Mouse (Mus musculus) embryonic fibroblast, embryonic 13.5 days (primary cell): ENCODE measurements at regions not wholly inside any gene's neighbourhood (a gene's known extent, or its start where the extent isn't known, plus 50 kb on each side); places are given as distances from the start of the nearest gene placed in this dataset.

Experiments
- CTCF ChIP-seq: IDR thresholded peaks from 2 replicates; pipeline ENCODE4 v1.5.1; 2011; ENCODE audit warnings: mild to moderate bottlenecking, control low read depth, low read length, moderate library complexity, borderline replicate concordance; ENCODE audit not compliant: insufficient read depth
- POLR2A ChIP-seq: IDR thresholded peaks from 2 replicates; pipeline ENCODE4 v1.6.1; 2011; ENCODE audit warnings: low read depth, mild to moderate bottlenecking, control low read depth, low read length, moderate library complexity

DNA sequence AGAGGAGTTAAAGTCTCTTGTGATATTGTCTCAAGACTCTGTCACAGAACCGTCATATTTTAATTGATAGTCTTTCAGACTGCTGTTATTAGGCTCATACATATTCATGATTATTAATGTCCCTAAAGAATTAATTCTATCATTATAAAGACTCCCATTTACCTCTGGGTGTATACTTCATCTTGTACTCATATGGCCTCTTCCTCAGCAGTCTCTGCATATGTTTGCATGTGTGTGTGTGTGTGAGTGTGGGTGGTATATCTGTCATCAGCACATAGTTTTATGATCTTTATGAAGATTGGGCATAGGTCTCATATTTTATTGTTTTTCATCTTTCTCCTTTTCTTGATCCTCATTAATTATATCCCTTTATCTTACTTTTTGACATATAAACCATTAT lies 347.3 kb upstream of the Sphkap start:
- TF ChIP-seq CTCF = no peak
- TF ChIP-seq POLR2A = no peak
